In genomic region chr11:50457111-50457911, GRCm38 (mm10) we compare ENCODE assay signal across 9 mouse cellular contexts. TPM values are rescaled to one million over a fixed set of nuclear protein-coding genes. Genes with fewer than 3 reads are reported as not detected.
A peak's percentile ranks its signal among the peaks of the same experiment; 100 is the strongest.
DNase-seq lines count a peak whose midpoint lies in the region; ATAC-seq and TF ChIP-seq lines count a peak whose summit lies in the region.
"Had no signal": no experiment of that assay in that cellular context is flagged by ENCODE, and none has a peak within 500 bp of the region (broad histone marks: within the 10 kb centered on the region; RNA-seq: fewer than 3 reads in every experiment).

No protein-coding gene starts in this region.

- H3K9me3 ChIP-seq in forebrain, embryonic 14.5 days (replicated peaks; ENCODE audit: control insufficient read depth, low read length): no peaks in the 10 kb centered on the region
- H3K9me3 ChIP-seq in hindbrain, embryonic 16.5 days (ENCODE audit: control insufficient read depth, low read length): no peaks in the 10 kb centered on the region
- H3K9me3 ChIP-seq in liver, postnatal 0 days (ENCODE audit: low read length): no peaks in the 10 kb centered on the region

- H3K9ac ChIP-seq in forebrain, embryonic 14.5 days (ENCODE audit: low read length): no peak overlapping the region
- H3K9ac ChIP-seq in hindbrain, embryonic 16.5 days (ENCODE audit: low read depth, low read length): no peak overlapping the region; the same call in 1 of the 2 replicates
- H3K9ac ChIP-seq in liver, postnatal 0 days (replicated peaks): no peak overlapping the region

- no peak for TF ChIP-seq EP300 in liver, postnatal 0 days (IDR thresholded peaks at IDR 0.05; ENCODE audit: low read depth)

- ATAC-seq in forebrain, embryonic 14.5 days: peak; percentile 79
- ATAC-seq in hindbrain, embryonic 16.5 days: peak; percentile 83
- no peak for ATAC-seq in liver, postnatal 0 days

- TF ChIP-seq CTCF in liver, postnatal 0 days (IDR thresholded peaks at IDR 0.05; ENCODE audit: low read depth): no peak

- DNase-seq in ES-CJ7 (ENCODE audit: low read depth, low spot score): peak; percentile 76
- peak; percentile 77 for DNase-seq in ZHBTc4 (ENCODE audit: low read depth, low spot score)
- peak; percentile 62 for DNase-seq in forebrain, embryonic 14.5 days (ENCODE audit: low spot score)
- no peak for DNase-seq in liver, postnatal 0 days
- peak; percentile 23 for DNase-seq in retina, postnatal 1 day
- no peak for DNase-seq in thymus, postnatal 0 days (ENCODE audit: low spot score)
- DNase-seq in cerebellum, adult 9-11 months: no peak

- peak overlapping the region; percentile 34 for H3K4me2 ChIP-seq in forebrain, embryonic 14.5 days (ENCODE audit: low read length)
- peak overlapping the region; percentile 50 for H3K4me2 ChIP-seq in hindbrain, embryonic 16.5 days (ENCODE audit: low read length)
- H3K4me2 ChIP-seq in liver, postnatal 0 days (ENCODE audit: low read depth, low read length): 0 out of 2 replicates have a peak overlapping the region, but pooled peaks have one; percentile 4

- H3K4me3 ChIP-seq in forebrain, embryonic 14.5 days (ENCODE audit: low read depth, low read length): no peak overlapping the region
- peak overlapping the region; percentile 2; the same call in 1 of the 2 replicates for H3K4me3 ChIP-seq in hindbrain, embryonic 16.5 days (ENCODE audit: low read length)
- H3K4me3 ChIP-seq in liver, postnatal 0 days (ENCODE audit: low read depth, low read length): no peak overlapping the region

- no peaks in the 10 kb centered on the region for H3K27me3 ChIP-seq in forebrain, embryonic 14.5 days (replicated peaks; ENCODE audit: control insufficient read depth, insufficient read depth, low read length)
- H3K27me3 ChIP-seq in hindbrain, embryonic 16.5 days (replicated peaks; ENCODE audit: control insufficient read depth, insufficient read depth, low read length): no peaks in the 10 kb centered on the region
- H3K27me3 ChIP-seq in liver, postnatal 0 days (ENCODE audit: insufficient read depth, low read length): 0 out of 2 replicates have a peak, but pooled peaks cover 7% of the 10 kb centered on the region

- peak overlapping the region; percentile 33; the same call in 1 of the 2 replicates for H3K27ac ChIP-seq in forebrain, embryonic 14.5 days (ENCODE audit: low read depth, low read length)
- H3K27ac ChIP-seq in hindbrain, embryonic 16.5 days (ENCODE audit: low read depth, low read length): 0 out of 2 replicates have a peak overlapping the region, but pooled peaks have one; percentile 64
- H3K27ac ChIP-seq in liver, postnatal 0 days (ENCODE audit: low read depth): no peak overlapping the region
- H3K27ac ChIP-seq: macrophage had no signal

- H3K36me3 ChIP-seq in forebrain, embryonic 14.5 days (ENCODE audit: control insufficient read depth, insufficient read depth, low read length): no peaks in the 10 kb centered on the region
- H3K36me3 ChIP-seq in hindbrain, embryonic 16.5 days (ENCODE audit: control insufficient read depth, insufficient read depth, low read length): no peaks in the 10 kb centered on the region
- no peaks in the 10 kb centered on the region for H3K36me3 ChIP-seq in liver, postnatal 0 days (replicated peaks; ENCODE audit: insufficient read depth, low read length)

- 4% methylated on average over 25 of the region's 26 CpGs for WGBS in forebrain, embryonic 14.5 days
- 3% methylated on average over 26 of the region's 26 CpGs for WGBS in hindbrain, embryonic 16.5 days
- WGBS in liver, postnatal 0 days (ENCODE audit: insufficient replicate concordance): 15% methylated on average over 26 of the region's 26 CpGs

- peaks cover 17% of the 10 kb centered on the region for H3K4me1 ChIP-seq in forebrain, embryonic 14.5 days (ENCODE audit: control insufficient read depth, insufficient read depth, low read length)
- H3K4me1 ChIP-seq in hindbrain, embryonic 16.5 days (ENCODE audit: control insufficient read depth, insufficient read depth, low read depth, low read length): peaks cover 9% of the 10 kb centered on the region
- no peaks in the 10 kb centered on the region; the same call in 1 of the 2 replicates for H3K4me1 ChIP-seq in liver, postnatal 0 days (ENCODE audit: insufficient read depth)

RNA-seq across cellular contexts. Expression of gene Rufy1, which starts 26.4 kb away (rescaled TPM):
- 27.2 and 32.7 TPM in 2 replicates for polyA plus RNA-seq in forebrain, embryonic 14.5 days (2014; fragmentation: Nextera tagmentation; extraction: Ambion mirVana)
- 23.5 and 25.1 TPM in 2 replicates for polyA plus RNA-seq in hindbrain, embryonic 16.5 days (2015; fragmentation: Nextera tagmentation; extraction: Ambion mirVana)
- polyA plus RNA-seq in liver, postnatal 0 days (2015; fragmentation: Nextera tagmentation; extraction: Ambion mirVana): 7.1 and 7.9 TPM in 2 replicates
- polyA plus RNA-seq in thymus, postnatal 0 days (2015; fragmentation: Nextera tagmentation; extraction: Ambion mirVana): 13.0 and 13.6 TPM in 2 replicates

Comparison
In these comparisons a context has a peak if more than half of its experiments do, and no peak if none do; other contexts are left out.
1. DNase-seq: peak in ES-CJ7 (single experiment), ZHBTc4 (single experiment), forebrain, embryonic 14.5 days (single experiment) and retina, postnatal 1 day (single experiment); none in liver, postnatal 0 days (single experiment), thymus, postnatal 0 days (single experiment) and cerebellum, adult 9-11 months (single experiment).
2. Peak in every context shown above with its lines, with median percentiles within 50 percentile points of each other: H3K4me2 ChIP-seq.